Mouse (Mus musculus): ENCODE measurements around the gene Sik3.
"Not testable (repeated sequence)": the region's sequence is repeated elsewhere in the genome, so short reads cannot be mapped to it uniquely, and the experiment has no call there.

Gene Sik3

DNA sequence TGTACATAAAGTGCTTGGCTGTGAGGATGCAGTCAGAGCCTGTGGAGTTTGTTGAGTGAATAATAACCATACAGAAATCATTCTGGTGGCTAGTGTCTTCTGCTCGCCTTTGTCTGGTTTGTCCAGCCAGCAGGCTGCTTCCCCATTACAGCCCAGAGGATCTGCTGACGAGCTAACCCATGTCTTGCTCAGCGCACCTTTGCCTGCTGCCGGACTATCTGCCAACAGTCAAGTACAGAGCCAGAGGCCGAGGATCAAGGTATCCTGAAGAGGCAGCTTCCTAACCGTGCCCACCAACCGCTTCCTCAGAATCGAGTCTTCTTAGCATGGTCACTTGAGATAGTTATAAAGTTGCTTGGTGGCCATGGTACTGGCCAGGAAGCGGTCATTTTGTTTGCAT lies 93.5 kb downstream of the Sik3 start:
- DNase-seq (ENCODE audit: low read depth, low spot score) = no peak

DNA sequence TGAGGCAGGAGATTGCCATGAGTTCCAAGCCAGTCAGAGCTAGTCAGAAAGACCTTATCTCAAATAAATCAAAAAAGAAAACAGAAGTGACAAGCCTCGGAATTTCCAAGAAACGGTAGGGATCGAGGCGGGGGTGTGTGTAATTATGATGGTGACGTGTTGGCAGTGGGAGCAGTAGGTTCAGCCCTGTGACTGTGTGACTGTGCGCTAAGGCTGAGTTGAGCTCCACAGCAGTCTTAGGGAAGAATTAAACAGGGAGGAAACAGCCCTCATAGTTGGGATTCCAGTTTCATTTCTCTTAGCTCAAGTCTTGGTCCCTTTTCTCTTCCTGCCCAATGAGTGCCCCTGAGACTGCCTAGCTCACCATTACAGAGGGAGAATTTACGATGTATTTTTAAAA lies 98.0 kb downstream of the Sik3 start:
- peak; percentile 32 for DNase-seq (ENCODE audit: low read depth, low spot score)

DNA sequence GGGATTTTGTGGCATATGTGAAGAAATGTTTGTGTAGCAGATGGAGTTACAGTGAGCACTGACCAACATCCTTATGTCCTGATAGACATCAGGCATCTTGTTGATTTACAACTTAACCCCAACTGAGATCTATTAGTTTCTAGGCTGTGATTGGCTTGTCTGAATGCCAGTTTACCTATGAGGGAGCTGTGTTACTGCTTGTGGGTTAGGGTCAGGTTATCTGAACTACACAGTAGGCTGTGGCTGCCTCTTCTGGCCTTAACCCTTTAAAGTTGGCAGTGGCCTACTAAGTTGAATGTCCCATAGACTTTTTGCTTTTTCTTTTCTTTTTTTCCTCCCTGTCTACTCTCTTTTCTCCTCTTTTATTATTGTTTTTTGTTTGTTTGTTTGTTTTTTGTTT lies 98.7 kb downstream of the Sik3 start:
- DNase-seq (ENCODE audit: low read depth, low spot score) = no peak

DNA sequence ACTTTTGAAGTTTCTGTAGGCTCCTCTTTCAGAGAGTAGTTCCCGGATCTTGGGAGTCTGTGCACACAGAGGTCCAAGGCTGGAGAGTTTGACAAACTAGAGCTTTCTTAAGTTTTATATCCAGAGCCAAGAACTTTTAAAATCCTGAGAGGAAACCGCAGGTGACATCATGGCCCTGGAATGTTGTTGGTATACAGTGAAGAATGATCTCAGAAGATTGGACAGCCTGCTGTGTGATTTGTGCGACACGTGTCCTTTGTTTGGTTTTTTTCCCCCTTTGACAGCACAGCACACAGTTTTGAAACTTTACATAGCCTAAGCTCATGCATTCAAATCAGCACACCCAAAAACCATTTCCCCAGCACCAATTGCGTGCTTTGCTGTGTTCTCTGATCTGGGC lies 99.6 kb downstream of the Sik3 start:
- no peak for DNase-seq (ENCODE audit: low read depth, low spot score)

DNA sequence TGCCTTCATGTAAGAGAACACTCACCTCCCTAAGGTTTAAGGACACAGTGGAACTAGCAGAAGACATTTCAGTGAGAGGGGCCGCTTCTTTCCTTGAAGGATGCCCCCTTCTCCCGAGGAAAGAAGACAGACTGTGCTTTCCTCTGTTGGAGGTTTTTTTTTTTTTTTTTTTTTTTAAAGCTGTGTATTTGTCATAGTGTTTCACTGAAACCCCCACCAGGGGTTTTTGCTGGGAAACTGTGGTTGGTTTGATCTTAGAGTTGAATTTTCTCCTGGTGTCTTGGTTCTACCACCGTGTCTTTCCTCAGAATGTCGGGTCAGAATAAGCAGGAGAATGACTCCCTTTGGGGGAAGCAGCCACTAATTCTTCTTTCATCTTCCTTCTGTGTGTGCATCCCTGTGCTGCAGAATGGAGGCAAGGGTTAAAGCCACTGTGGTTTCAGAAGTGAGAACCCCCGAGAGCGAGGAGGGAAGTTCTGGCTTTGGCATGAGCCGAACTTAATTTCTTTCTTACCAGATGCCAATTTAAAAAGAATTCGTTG lies 106.3 kb downstream of the Sik3 start:
- DNase-seq (ENCODE audit: low read depth, low spot score) = peak; percentile 50

DNA sequence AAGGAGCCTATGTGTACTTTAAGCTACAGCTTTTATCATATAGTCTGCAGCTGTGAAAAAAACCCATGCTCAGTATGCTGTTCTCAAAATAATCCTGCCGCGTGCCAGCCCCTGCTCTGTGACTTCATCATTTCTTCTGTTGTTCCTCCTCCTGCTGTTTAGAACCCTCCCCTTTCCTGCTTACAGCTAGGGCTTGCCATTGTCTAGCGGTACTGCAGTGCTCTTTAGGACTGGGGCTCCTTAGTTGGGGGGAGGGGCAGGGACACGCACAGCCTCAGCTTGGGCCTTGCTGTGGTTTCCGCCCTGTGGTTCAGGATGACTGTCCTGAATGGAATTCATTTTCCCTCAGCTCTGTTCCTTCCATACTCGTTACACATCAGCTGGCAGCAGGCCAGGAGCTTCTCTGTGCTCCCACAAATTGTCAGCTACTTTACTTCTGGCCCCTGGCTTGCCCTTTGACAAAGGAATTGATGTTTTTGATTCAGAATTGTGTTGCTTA lies 107.4 kb downstream of the Sik3 start:
- peak; percentile 76 for DNase-seq (ENCODE audit: low read depth, low spot score)

DNA sequence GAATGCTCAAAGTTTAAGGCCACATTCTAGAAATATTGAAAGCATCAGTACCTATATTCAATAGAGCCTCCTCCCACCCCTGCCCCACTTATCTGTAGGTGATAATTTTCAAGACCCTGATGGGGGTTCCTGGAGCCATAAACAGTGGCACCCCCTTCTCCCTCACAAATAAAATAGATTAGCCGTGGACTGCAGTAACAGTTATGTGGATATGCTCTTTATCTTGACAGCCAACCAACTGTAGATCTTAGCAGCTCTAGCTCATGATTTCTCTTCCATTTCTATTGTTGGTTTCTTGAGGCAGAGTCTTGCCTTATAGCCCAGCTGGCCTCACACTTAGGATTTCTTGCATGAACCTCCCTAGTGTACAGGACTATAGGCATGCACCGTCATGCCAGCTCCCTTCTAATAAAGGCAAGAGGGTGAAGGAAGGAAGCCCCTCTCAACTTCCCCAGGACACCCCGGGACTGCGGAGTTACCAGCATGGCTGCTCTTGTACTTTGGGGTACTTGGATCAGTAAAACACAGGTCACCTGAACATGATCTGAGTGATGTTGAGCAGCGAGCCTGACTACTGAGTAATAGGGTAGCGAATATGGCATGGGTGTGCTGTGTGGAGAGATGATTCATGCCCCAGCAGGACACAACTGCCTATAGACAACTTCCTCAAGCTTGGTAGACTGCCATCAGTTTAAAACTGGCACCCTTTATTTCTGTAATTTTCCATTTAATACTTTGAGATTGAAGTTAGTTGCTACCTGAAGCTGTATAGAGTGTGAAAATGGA lies 108.0 kb downstream of the Sik3 start:
- no peak for DNase-seq (ENCODE audit: low read depth, low spot score)

DNA sequence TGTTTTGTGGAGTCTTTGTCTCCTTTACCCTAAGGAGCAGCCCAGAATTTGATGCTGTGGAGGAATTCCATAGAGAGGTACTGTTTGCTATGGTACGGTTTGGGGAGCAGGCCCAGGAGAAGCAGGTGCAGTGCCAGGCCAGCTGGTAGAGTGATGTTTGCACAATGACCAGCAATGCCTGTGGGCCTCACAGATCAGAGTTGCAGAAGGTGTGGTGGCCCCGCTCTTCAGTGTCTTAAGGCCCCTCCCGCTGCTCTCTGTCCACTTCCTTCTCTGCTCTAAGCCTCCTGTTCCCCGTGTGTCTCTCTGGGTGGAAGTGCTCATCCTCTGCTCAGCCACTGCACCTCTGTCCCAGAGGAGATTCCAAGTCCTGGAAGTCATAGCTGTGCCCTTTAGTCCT lies 108.9 kb downstream of the Sik3 start:
- no peak for DNase-seq (ENCODE audit: low read depth, low spot score)

DNA sequence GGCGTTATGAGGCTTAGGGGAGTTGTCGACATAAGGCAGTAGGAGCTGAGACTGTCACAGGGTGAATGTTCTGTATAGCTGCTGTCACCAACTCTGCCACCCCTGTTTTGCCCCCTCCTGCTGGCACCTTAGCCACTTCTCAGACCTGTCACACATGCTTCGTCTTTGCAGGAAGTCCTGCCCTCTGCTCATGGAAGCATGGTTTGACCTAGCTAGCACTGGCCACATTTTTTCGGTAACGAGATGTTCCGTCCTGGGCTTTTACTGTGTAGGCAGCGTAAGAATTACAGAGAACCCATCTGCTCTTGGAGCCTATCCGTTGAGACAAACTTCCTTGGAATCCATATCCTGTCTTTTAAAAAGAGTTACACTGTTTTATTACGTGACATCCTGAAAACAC lies 110.1 kb downstream of the Sik3 start:
- DNase-seq (ENCODE audit: low read depth, low spot score) = no peak

DNA sequence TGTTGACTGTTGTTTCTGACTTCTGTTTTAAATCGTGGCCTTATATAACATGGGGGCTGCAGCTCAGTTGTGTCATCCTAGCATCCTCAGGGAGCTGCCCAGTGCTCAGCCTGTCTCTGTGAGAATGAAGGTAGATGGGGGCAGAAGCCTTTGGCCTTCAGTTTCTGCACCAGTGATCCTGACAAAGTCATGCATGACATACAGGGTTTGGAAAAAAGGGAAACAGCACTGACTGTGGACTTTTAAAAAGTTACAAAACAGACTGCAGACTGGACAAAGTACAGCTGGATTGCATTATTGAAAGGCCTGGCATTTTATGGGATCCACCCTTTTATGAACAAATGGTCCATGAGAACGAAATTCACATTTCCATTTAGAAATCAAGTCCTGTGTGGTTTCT lies 113.7 kb downstream of the Sik3 start:
- no peak for DNase-seq (ENCODE audit: low read depth, low spot score)

DNA sequence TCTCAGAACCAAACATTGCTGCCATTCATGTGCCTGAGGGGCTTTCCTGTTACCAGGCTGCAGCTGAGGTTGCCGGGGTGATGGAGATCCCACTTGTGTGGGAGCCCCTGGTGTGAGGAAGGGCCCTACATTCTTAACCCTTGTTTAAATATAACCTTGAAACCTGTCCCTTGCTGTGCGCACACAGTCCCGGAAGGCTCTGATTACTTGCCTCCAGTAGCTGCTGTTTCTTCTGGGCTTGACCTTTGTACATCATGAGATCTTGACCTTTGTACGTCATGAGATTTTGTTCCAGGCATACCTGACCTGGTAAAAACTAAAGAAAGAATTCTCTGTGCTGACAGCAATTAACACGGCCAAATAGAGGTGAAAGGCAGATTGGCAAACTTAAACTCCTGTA lies 114.7 kb downstream of the Sik3 start:
- no peak for DNase-seq (ENCODE audit: low read depth, low spot score)

DNA sequence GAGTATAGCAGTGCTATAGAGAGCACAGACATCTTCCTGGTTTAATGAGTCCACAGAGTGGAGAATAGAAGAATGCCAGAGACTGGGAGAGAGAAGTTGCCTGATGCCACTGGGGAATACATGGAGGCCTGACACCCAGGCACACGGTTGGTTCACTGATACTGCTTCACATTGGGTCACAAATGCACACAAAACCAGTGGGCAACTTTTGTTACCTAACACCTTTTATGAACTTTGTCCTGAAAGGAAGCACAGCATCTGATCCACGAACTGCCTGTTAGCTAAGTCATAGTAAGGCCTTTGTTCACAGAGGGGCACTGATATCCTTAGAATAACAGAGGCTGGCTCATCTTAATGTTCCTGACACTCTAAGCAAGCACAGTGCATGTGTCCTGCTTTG lies 116.6 kb downstream of the Sik3 start:
- no peak for DNase-seq (ENCODE audit: low read depth, low spot score)

DNA sequence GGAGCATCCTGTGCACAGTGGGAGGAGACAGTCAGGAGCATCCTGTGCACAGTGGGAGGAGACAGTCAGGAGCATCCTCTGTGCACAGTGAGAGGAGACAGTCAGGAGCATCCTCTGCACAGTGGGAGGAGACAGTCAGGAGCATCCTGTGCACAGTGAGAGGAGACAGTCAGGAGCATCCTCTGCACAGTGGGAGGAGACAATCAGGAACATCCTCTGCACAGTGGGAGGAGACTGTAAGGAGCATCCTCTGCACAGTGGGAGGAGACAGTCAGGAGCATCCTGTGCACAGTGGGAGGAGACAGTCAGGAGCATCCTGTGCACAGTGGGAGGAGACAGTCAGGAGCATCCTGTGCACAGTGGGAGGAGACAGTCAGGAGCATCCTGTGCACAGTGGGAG lies 120.2 kb downstream of the Sik3 start:
- DNase-seq (ENCODE audit: low read depth, low spot score) = not testable (repeated sequence)

DNA sequence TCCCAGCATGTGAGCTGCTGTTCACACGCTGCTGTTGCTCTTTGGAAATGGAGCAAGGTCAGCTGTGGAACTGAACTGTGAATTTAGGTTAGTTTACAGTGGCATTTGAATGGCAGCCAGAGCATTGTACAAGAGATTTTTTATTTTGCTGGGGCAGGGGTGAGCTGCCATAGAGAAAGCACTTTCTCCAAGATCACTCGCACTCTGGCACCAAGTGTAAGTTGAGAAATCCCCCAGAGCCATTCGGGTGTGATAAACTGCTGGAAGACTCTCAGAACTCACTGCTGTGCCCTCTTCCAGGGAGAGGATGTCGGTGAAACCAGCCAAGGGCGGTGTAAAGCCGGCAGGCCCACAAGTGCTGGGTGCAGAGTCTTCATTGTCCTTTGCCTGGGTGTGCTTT lies 126.2 kb downstream of the Sik3 start:
- DNase-seq (ENCODE audit: low read depth, low spot score) = no peak

DNA sequence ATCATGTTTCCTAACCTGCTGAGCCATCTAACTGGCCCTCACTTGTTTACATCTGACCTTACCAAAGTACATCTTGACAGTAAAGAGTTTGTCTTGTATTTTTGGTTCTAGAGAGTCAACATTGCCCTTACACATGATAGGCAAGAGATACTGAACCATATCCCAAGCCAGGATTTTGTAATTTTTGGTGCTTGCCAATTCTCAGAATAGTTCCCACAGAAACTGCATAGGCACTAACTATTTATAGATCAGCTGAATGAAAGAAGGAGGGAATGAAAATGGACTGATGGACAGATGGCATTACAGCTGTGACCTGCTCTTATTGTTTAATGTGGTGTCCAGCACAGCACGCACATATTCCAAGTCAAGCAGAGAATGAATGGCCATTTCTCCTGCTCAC lies 128.2 kb downstream of the Sik3 start:
- DNase-seq (ENCODE audit: low read depth, low spot score) = no peak

DNA sequence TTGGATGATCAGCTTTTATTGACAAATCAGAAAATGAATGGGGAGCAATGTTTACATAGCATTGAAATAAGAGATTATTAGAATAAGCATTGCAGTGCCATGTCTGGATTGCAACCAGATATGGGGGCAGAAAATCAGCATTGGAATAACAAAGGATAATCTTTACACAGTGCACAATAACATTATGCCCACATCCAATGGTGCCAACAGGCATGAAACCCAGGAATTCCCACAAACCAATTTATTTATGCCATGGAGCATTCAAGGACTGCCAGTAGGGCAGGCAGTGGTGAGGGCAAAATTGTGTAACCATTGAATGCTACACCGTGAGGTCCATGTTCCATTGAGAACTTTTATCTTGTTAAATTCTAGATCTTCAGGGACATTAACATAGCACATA lies 129.4 kb downstream of the Sik3 start:
- DNase-seq (ENCODE audit: low read depth, low spot score) = no peak

DNA sequence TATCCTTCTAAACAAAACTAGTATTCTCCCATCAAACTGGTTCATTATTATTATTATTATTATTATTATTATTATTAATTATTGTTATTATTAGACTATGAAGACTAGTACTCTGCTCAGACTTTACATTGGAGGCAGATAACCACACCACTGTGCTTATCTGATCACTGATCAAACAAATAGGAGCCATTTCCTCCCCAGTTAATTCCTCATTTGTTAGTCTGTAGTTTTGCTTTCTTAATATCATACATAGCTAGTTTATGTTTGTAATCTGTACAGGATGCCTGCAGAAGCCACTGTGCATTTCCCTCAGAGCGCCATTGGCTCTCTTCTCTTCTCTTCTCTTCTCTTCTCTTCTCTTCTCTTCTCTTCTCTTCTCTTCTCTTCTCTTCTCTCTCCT lies 129.9 kb downstream of the Sik3 start:
- no peak for DNase-seq (ENCODE audit: low read depth, low spot score)

DNA sequence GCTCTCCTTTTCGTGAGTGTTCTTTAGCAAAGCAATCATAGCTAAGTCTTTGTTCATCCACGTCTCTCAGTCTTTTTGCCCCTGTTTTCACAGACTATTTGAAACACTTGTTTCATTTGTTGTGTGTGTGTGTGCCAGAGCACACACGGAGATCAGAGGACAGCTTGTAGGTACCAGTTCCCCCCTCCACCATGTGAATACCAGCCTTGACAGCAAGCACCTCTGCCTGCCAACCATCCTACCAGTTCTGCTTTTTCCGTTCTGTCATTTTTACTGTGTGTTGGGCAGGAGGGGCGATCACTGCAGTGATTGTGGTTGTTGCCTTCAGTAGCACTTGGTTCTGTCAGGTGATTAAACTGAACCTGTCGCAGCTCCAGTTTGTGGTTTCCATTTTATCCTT lies 132.4 kb downstream of the Sik3 start:
- DNase-seq (ENCODE audit: low read depth, low spot score) = peak; percentile 51

DNA sequence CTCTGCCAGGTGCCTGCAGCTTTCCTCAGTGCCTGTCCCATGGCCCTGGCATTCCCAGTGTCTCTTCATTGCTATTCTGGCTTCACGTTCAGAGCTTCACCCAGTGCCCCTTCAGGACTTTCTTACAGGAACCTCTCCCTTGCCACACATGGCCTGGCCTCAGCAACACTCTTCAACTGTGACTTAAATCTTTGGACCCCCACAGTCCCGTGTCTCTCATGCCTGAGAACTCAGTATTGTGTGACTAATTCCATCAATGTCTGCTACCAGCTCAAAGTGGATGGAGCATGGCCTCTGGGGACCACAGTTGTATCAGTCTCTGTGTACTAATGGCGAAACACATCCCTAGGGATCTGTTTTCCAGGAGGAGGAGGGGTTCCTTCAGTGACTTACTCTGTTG lies 133.8 kb downstream of the Sik3 start:
- DNase-seq (ENCODE audit: low read depth, low spot score) = no peak

DNA sequence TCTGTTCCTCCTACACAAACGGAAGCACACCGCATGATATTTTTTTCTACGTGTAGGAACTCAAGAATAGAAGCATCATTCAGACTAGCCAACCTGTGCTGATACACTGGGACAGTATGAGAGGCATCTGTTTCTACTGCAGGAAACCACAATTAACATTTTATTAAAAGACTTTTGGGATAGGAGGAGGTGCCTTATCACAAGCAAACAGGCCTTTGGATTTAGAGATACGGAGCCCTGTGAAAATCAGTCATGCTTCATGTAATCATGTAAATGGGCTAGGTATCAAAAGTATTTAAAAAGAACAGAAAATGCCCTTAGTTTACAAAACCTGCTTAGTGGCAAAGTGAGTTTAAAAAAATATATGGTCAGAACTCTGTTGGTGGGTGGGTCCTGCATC lies 136.1 kb downstream of the Sik3 start:
- DNase-seq (ENCODE audit: low read depth, low spot score) = no peak

DNA sequence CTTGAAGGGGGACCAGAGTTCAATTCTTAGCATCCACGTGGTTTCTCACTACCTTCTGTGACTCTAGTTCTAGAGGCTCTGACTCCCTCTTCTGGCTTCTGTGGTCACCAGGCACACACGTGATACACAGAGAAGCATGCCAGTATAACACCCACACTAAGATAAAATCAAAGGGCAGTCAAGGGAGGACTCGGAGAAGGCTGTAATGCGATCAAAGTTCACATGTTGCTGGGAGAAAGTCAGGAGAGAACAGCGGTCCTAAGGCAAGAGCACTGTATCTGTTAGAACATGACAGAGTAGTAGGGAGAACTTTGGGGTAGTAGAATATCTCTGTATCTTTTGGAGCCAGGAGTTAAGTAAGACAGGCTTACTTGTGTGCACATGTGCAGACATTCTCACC lies 136.8 kb downstream of the Sik3 start:
- peak; percentile 79 for DNase-seq (ENCODE audit: low read depth, low spot score)

DNA sequence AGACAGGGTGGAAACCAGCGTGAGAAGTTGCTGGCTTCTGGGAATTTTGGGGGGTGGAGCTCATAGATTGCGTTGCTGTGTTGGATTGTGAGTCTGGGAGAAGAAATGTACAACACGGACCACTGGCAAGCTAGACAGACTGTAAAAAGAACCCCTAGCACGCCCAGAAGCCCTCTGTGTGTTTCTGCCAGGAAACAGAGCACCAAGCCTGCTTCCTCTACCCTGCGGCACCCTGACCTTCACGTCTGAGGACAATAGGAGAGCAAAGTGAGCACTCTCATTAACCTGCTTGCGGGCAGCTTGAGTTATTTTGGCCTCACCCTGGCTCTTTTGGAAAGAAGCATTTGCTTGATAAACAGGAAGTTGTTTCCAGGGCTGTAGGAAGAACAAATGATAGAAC lies 137.5 kb downstream of the Sik3 start:
- DNase-seq (ENCODE audit: low read depth, low spot score) = peak; percentile 51

DNA sequence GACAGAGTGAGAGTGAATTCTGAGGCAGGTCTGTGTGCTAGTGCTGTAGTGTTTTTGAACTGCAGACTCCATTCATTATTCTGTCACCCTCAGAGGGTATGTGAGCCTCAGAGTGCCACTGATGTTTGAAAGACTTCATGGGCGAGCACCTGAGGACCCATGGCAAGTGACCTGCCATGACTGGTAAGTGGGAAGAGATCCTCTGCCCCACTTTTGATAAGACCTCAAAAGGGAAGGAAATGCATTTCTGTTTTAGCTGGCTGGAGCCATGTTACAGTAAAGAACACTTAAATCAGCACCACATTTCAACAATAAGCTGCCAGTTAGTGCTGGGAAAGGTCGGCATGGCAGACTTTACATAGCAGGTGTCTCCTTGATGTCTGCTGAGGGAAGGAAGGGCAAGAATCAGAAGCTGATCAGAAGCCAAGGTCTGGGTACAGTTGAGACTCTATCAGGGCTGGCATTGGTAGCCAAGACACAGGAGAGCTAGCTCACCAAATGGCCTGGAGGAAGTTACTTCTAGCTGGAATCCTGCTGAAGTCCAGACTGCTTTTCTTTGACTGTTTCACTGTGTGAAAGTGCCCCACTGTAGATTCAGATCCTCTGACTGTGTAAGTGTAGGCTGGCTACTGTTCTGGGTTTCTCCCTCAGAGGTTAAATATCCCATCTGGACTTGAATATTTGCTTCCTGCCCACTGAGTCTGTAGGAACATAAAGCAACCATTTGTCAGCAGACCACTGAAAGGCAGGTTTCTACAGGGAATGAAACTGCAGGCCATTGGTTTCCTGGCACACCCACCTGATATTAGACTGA lies 138.5 kb downstream of the Sik3 start:
- no peak for DNase-seq (ENCODE audit: low read depth, low spot score)

Data from CD4-positive helper T cell, adult 2 months (primary cell).